Mouse (Mus musculus) forelimb bud, embryonic 11.5 days (tissue): Measurements from ENCODE around the gene Pkp4.
A peak's percentile ranks its signal among the peaks of the same experiment; 100 is the strongest.
"Not testable (repeated sequence)": the region's sequence is repeated elsewhere in the genome, so short reads cannot be mapped to it uniquely, and the experiment has no call there.

Source experiments
- DNase-seq: peaks from one replicate; pipeline ENCODE4 v3.0.0-alpha.2; 2012; ENCODE audit warnings: low read depth, low spot score

The Pkp4 gene

DNA sequence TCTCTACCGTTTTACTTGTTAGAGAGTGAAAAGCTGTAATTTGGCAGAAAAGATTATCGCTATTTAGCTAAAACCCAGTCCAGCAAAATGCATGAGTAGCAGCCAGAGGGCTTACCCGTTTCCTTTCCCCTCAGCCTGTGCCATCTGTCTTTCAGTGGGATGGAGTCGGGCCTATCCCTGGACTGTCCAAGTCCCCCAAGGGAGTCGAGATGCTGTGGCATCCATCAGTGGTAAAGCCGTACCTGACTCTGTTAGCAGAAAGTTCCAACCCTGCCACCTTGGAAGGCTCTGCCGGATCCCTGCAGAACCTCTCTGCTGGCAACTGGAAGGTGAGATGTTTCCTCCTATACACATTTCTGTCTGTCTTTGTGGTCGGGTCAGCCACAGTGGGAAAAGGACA, 178.3 kb downstream of the Pkp4 start:
- DNase-seq: no peak

DNA sequence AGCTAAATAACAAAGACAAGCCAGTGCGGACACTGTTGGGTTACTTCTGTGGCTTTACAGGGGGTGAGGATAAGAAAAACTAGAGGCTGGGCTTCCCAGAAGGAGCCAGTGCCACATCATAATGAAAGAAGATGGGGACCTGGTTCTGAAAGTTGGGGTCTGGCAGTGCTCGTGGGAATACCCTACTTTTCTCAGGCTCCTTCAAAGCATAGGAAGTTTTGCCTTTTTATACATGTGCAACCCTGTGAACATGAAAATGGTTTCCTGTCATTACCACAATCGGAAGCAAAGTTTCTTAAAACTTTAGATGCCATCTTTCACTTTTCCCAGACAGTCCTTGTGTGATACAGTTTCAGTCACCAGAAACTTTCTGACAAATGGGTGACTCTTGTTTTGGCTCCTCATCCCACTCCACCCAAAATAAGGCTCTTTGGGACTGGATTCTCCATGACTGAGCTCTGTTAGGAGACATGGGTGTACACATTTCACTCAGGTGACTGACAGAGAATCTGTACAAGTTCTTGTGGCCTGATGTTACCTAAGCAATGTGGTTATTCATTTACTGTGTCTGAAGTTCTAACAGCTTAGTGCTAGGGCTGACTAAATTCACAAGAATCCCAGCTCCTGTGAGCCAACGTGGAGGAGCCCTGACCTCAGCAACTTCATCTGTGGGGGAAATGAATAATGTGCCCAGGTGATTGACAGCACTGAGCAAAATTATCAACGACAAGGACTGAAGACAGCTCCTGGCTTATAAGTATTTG, 179.3 kb downstream of the Pkp4 start:
- no peak for DNase-seq

DNA sequence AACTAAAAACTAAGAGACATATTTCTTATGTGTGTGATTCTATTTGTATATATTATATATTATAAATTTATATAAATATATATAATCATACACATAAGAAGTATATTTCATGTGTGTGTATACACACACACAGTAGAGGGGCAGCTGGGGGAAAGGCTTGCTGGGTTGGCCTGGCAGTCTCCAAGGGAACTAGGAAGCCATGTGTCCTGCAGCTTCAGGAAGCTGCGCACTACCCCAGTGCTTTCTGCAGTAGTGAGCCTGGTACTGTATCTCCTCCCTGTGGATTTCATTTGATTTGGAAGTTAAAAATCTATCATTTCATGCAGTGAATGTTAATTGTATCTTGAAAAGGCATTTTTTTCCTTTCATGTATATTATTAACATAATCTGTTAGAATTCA, 180.2 kb downstream of the Pkp4 start:
- no peak for DNase-seq

- no peak for DNase-seq
Observed at GRCm38 (mm10) chr2:59342591-59343210, 182.1 kb downstream of the Pkp4 start.

GRCm38 (mm10) chr2:59343834-59344233, 183.2 kb downstream of the Pkp4 start:
- no peak for DNase-seq

GRCm38 (mm10) chr2:59344699-59345098, 184.0 kb downstream of the Pkp4 start:
- DNase-seq: no peak

DNA sequence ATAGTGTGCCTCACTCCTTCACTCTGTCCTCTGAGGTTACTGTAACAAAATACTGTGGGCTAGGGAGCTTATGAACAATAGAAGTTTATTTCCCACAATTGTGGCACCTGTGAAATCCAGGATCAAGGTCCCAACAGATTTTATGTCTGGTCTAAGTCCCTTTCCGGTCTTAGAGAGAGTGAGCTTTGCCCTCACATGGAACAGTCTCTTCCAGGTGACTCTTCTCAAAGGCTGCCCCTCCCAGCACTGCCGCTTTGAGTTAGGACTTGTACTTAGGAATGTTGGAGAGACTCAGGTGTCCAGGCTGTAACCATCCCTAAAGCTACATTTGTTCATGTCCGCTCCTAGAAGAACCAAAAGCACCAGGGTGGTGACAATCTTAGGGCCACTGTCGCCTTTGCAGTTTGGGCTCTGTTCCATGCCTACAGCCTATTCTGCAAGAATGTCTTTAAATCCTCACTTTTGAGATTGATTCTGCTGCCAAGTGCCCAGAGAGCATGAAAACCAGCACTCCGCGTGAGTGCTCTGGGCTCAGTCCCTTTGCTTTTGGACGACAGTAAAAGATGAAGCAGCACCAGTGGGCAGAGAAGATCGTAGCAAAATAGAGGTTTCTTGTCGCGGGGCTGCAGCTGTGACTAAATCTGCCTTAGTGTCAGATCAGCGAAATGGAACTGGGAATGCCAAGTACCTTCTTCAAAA, 184.6 kb downstream of the Pkp4 start:
- no peak for DNase-seq

DNA sequence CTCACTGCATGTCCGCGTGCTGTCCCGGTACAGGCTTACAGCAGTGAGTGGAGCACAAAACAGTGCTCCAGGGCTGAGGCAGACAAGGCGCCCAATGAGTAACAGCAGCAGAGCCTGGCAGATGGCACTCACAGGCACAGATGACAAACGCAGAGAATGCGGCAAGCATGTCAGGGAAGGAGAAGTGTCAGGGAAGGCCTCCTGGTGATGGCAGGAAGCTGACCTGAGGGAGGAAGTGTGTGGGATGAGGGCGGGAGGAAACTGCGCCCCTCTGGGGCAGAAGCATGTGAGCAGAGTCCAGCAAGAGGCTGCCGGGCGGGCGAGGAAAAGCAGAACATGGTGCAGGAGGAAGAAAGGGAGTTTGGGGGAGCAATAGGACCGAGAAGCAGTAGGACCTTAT, 185.8 kb downstream of the Pkp4 start:
- DNase-seq: no peak

- DNase-seq: no peak
Observed at GRCm38 (mm10) chr2:59348585-59348984, 187.9 kb downstream of the Pkp4 start.

GRCm38 (mm10) chr2:59350094-59350493, 189.4 kb downstream of the Pkp4 start:
- peak; percentile 25 for DNase-seq

GRCm38 (mm10) chr2:59351303-59352099, 190.9 kb downstream of the Pkp4 start:
- DNase-seq: no peak

DNA sequence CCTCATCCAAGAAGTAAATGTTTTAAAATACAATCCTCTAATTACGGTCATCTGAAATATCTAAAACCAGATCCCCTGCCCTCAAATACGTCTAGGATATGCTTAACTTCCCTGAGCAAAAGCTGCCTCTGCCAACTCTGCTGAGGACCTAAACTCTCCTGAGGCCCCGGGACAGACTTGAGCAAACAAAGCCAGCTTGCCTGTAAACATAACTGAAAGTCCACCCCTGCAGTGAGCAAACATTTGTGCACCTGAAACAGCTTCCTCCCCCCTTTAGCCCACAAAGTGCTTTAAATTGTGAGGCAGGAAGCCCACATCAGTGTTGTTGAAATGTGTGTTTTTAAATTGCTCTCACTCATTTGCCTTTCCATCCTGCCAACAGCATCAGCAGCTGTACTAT, 193.2 kb downstream of the Pkp4 start:
- no peak for DNase-seq

DNA sequence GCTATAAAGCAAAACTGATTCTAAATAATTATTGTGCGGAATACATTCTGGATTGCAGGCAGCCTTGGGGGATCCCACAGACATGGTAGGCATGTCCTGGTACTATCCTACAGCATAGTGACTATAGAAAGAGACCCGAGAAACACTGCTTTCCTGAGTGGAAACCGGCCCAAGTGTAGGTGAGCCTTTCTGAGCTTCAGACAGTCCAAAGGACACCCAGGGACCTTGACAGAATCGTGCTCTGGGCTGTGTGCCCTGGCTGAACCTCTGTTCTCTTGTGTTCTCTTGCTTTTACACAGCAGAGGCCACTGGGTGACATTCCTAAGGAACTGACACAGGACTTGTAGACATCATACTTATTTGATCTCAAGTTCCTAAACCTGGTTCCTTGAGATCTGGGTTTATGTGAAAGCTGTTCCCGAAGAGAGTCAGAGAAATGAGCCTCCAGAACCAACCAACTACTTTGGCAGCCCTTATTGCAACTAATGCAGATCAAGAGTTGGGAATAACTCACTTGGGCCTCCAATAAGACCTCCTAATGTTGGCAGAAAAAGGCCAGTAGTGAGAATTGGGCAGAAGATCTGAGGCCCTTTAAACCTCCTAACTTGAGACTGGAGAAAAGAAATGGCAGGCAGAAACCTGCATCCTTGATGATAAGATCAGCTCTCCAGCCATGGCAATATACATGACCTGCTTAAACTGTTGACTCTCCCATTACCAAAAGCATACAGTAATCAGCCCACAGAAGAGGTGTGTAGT, 195.1 kb downstream of the Pkp4 start:
- DNase-seq: no peak

- DNase-seq: no peak
Observed at GRCm38 (mm10) chr2:59359760-59360342, 199.2 kb downstream of the Pkp4 start.

- DNase-seq: peak; percentile 16
Observed at GRCm38 (mm10) chr2:59361350-59361780, 200.7 kb downstream of the Pkp4 start.

- no peak for DNase-seq
Observed at GRCm38 (mm10) chr2:59364156-59364842, 203.6 kb downstream of the Pkp4 start.

GRCm38 (mm10) chr2:59367191-59367590, 206.5 kb downstream of the Pkp4 start:
- no peak for DNase-seq

- DNase-seq: no peak
Observed at GRCm38 (mm10) chr2:59373113-59373512, 212.5 kb downstream of the Pkp4 start.

DNA sequence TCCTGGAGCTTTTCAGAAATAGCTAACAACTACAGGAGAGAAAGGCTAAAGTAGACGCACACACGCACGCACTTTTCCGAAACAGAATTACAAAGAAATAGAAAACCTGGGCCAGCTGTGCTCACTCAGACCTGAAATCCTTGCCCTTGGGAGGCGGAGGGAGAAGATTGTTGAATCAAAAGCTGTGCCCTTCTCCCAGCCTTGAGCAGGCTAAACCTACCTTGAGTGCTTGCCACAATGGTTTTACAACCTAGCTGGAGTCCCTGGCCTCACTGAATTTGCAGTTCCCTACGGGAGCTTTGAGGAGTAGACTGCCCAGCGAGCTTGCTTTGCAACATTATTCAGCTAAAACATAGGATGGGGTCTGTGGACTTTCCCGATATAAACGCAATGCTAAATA, 217.4 kb downstream of the Pkp4 start:
- DNase-seq: no peak

DNA sequence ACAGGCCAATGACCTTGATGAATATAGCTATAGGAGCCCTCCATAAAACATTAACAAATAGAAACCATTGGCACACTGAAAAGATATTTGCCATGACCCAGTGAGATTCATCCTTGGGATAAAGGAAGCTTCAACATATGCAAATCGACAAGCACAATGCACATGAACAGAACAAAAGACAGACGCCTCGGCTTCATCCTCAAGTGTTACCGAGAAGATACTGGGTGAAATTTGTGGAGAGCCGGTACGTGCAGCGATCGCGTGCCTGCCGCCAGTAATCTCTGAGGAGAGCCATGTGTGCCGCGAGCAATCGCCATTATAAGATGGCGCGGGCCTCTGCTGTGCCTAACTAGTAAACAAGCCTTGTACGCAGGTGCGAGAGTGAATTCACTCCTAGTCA, 218.2 kb downstream of the Pkp4 start:
- DNase-seq: not testable (repeated sequence)
